Mouse (Mus musculus): ENCODE measurements around the gene Gda. TPM values are rescaled to one million over a fixed set of nuclear protein-coding genes. Genes with fewer than 3 reads are reported as not detected.

Gda gene
- total RNA-seq (2012; rRNA removed) (not detected in 2 replicates), total RNA-seq (2014; rRNA removed) (not detected in 2 replicates), polyA plus RNA-seq (2012; ENCODE audit: insufficient read length, low read depth) (not detected in 2 replicates)

- no peak within 1 kb of the TSS for H3K27ac ChIP-seq (ENCODE audit: insufficient read depth, low read depth)
- dilution Hi-C loops (cut with MboI; ENCODE audit: extremely low pct_ligation_motif_present, extremely low pct_unique_long_range_greater_than_20kb, low sequenced_read_pairs), result no loop called here
- TF ChIP-seq PAX5 (IDR thresholded peaks at IDR 0.05; ENCODE audit: low read length) (no peak), ZNF384 (IDR thresholded peaks at IDR 0.05; ENCODE audit: low read depth, low read length) (no peak), NRF1 (IDR thresholded peaks at IDR 0.05; ENCODE audit: low read depth, low read length) (no peak), KAT2A (IDR thresholded peaks at IDR 0.05; ENCODE audit: insufficient replicate concordance, low read length) (no peak), NELFE (IDR thresholded peaks at IDR 0.05; ENCODE audit: low read depth, low read length) (no peak), POLR2AphosphoS2 (IDR thresholded peaks at IDR 0.05; ENCODE audit: low read depth, low read length) (no peak), ZMIZ1 (IDR thresholded peaks at IDR 0.05; ENCODE audit: low read depth, low read length) (no peak), MYC (IDR thresholded peaks at IDR 0.05; ENCODE audit: low read depth, low read length) (no peak), CHD2 (IDR thresholded peaks at IDR 0.05; ENCODE audit: low read length) (no peak), ZKSCAN1 (IDR thresholded peaks at IDR 0.05; ENCODE audit: borderline replicate concordance, low read depth, low read length) (no peak), MAZ (IDR thresholded peaks at IDR 0.05; ENCODE audit: low read depth, low read length) (no peak), GABPA (IDR thresholded peaks at IDR 0.05; ENCODE audit: insufficient replicate concordance, low read depth, low read length) (no peak), E2F4 (IDR thresholded peaks at IDR 0.05; ENCODE audit: insufficient replicate concordance, low read depth, low read length) (no peak), TBP (conservative IDR thresholded peaks at IDR 0.05; ENCODE audit: low read depth, low read length) (no peak), JUND (conservative IDR thresholded peaks at IDR 0.05; ENCODE audit: low read depth, low read length) (no peak), SIN3A (IDR thresholded peaks at IDR 0.05; ENCODE audit: low read length) (no peak), JUN (IDR thresholded peaks at IDR 0.05; ENCODE audit: insufficient read depth, low read depth, low read length) (no peak), POLR2A (IDR thresholded peaks at IDR 0.05; ENCODE audit: low read depth, low read length) (no peak)
- H3K4me2 ChIP-seq (ENCODE audit: insufficient read depth, low read depth, poor library complexity, severe bottlenecking), result no peak within 1 kb of the TSS
- H3K9me3 ChIP-seq (replicated peaks; ENCODE audit: low read length), result peaks cover 12% of the 10 kb centered on the region
- no peaks in the 10 kb centered on the region for H3K27me3 ChIP-seq (replicated peaks)
- peaks cover 11 to 17% of the 10 kb centered on the region in 2 experiments for H3K4me1 ChIP-seq (ENCODE audit: control insufficient read depth in 1 of 2, insufficient read depth in 2 of 2)
- H3K4me3 ChIP-seq (replicated peaks in 1 of 3; ENCODE audit: low read depth in 2 of 3, low read length in 2 of 3, poor library complexity in 1 of 3), result no peak within 1 kb of the TSS
- in situ Hi-C loops (cut with MboI; ENCODE audit: low pct_ligation_motif_present, low pct_unique_long_range_greater_than_20kb, low sequenced_read_pairs), result no loop called here
- H3K36me3 ChIP-seq (replicated peaks in 1 of 2; ENCODE audit: control insufficient read depth in 1 of 2, insufficient read depth in 1 of 2, low read length in 1 of 2), result no peaks in the 10 kb centered on the region
- DNase-seq (ENCODE audit: extremely low read depth), result no peak
- H3K9ac ChIP-seq (ENCODE audit: insufficient read depth, low read depth), result no peak within 1 kb of the TSS
- no peaks in the 10 kb centered on the region for H3K79me2 ChIP-seq (replicated peaks; ENCODE audit: control insufficient read depth, extremely low read depth, insufficient read depth, poor library complexity, severe bottlenecking)
Observed at GRCm38 (mm10) chr19:21473345-21473744, at the start of gene Gda. Gene Gda (minus strand): TSS chr19:21473445.

DNA sequence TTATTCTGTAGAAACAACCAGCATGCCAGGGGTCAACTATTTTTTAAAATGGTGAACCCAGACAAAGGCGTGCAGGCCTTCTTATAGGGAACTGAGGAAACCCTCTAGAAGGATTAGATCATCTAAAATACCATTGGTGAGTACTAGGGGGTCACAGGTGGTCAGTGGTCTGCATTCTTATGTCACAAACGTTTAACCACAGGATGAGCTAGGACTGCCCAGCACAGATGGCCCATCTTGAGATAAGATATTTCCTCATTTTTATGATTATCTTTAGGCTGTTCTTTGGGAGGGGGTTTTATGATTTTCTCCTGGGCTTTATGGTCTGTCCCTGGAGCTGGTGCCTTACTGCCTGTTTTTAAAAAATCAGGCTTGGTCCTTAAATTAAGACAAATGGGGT, 47.0 kb upstream of the Gda start:
- no peaks in the 10 kb centered on the region for H3K36me3 ChIP-seq (replicated peaks in 1 of 2; ENCODE audit: control insufficient read depth in 1 of 2, insufficient read depth in 1 of 2, low read length in 1 of 2)
- H3K4me2 ChIP-seq (ENCODE audit: insufficient read depth, low read depth, poor library complexity, severe bottlenecking), result no peak overlapping the region; the same call in 1 of the 2 replicates
- no peak overlapping the region for H3K27ac ChIP-seq (ENCODE audit: insufficient read depth, low read depth)
- no peak overlapping the region for H3K9ac ChIP-seq (ENCODE audit: insufficient read depth, low read depth)
- in situ Hi-C loops (cut with MboI; ENCODE audit: low pct_ligation_motif_present, low pct_unique_long_range_greater_than_20kb, low sequenced_read_pairs) (no loop called here), dilution Hi-C loops (cut with MboI; ENCODE audit: extremely low pct_ligation_motif_present, extremely low pct_unique_long_range_greater_than_20kb, low sequenced_read_pairs) (no loop called here)
- no peaks in the 10 kb centered on the region for H3K79me2 ChIP-seq (replicated peaks; ENCODE audit: control insufficient read depth, extremely low read depth, insufficient read depth, poor library complexity, severe bottlenecking)
- no peak for TF ChIP-seq ELF1 (IDR thresholded peaks at IDR 0.05; ENCODE audit: low read depth, low read length)
- DNase-seq (ENCODE audit: extremely low read depth), result no peak
- H3K27me3 ChIP-seq (replicated peaks), result no peaks in the 10 kb centered on the region
- H3K4me1 ChIP-seq (ENCODE audit: control insufficient read depth in 1 of 2, insufficient read depth in 2 of 2), result peaks cover 0 to 2% of the 10 kb centered on the region in 2 experiments; a peak in 1 of 4 replicates
- no peak overlapping the region for H3K4me3 ChIP-seq (replicated peaks in 1 of 3; ENCODE audit: low read depth in 2 of 3, low read length in 2 of 3, poor library complexity in 1 of 3)
- H3K9me3 ChIP-seq (replicated peaks; ENCODE audit: low read length), result no peaks in the 10 kb centered on the region

All from CH12.LX (cell line).